ENCODE assay signal across 8 mouse cellular contexts in genomic region chr13:47193326-47194153, GRCm38 (mm10).
DNase-seq lines count a peak whose midpoint lies in the region; ATAC-seq and TF ChIP-seq lines count a peak whose summit lies in the region.

No protein-coding gene starts in this region.

- H3K27me3 ChIP-seq in hindbrain, embryonic 15.5 days: peaks cover 12% of the 10 kb centered on the region; the same call in 1 of the 2 replicates

- no peak for TF ChIP-seq CTCF in left cerebral cortex, adult 2 months (IDR thresholded peaks at IDR 0.05)

- H3K4me1 ChIP-seq in hindbrain, embryonic 15.5 days (replicated peaks): peaks cover 17% of the 10 kb centered on the region

- H3K27ac ChIP-seq in hindbrain, embryonic 15.5 days (replicated peaks): 0 out of 2 replicates have a peak overlapping the region, but pooled peaks have one; percentile 25
- peak overlapping the region; percentile 85 for H3K27ac ChIP-seq in left cerebral cortex, adult 2 months

- H3K9ac ChIP-seq in hindbrain, embryonic 15.5 days: peak overlapping the region; percentile 46

- peak overlapping the region; percentile 84 for H3K4me2 ChIP-seq in hindbrain, embryonic 15.5 days

- intact Hi-C loops in left cerebral cortex, adult 2 months (cut with DNase I): no loop called here

- H3K36me3 ChIP-seq in hindbrain, embryonic 15.5 days: no peaks in the 10 kb centered on the region

- 8% methylated on average over 32 of the region's 32 CpGs for WGBS in hindbrain, embryonic 15.5 days

- DNase-seq in R1 (ENCODE audit: low read depth, low spot score): peak; percentile 84
- peak; percentile 73 to 76 for DNase-seq in cerebellum, postnatal 14 days
- peak; percentile 74 for DNase-seq in gastrocnemius, adult 18-20 months (ENCODE audit: low spot score)
- peak; percentile 59 to 63 for DNase-seq in left cerebral cortex, adult 2 months (ENCODE audit: extremely low spot score in 1 of 2, low spot score in 2 of 2)
- peak; percentile 94 for DNase-seq in lung, postnatal 36 days
- peak; percentile 73 for DNase-seq in retina, postnatal 1 day
- DNase-seq in urinary bladder, postnatal 10 days (ENCODE audit: low spot score): peak; percentile 43

- no peaks in the 10 kb centered on the region for H3K9me3 ChIP-seq in hindbrain, embryonic 15.5 days

- peak overlapping the region; percentile 49 for H3K4me3 ChIP-seq in hindbrain, embryonic 15.5 days
- peak overlapping the region; percentile 60 for H3K4me3 ChIP-seq in left cerebral cortex, adult 2 months

- peak; percentile 77; the same call in 1 of the 2 replicates for ATAC-seq in hindbrain, embryonic 15.5 days (ENCODE audit: low FRiP score, low read depth)

Comparison
In these comparisons a context has a peak if more than half of its experiments do, and no peak if none do; other contexts are left out.
1. Peak in every context shown above with its lines: DNase-seq, ATAC-seq, H3K4me3 ChIP-seq and H3K27ac ChIP-seq.
2. DNase-seq: peak in every context shown above with its lines; median percentile 94 in lung, postnatal 36 days; 84 in R1; 74 in cerebellum, postnatal 14 days; 74 in gastrocnemius, adult 18-20 months; 73 in retina, postnatal 1 day; 61 in left cerebral cortex, adult 2 months; 43 in urinary bladder, postnatal 10 days.